Mouse (Mus musculus): ENCODE measurements around the gene Olfr632. TPM values are rescaled to one million over a fixed set of nuclear protein-coding genes. Genes with fewer than 3 reads are reported as not detected.
"Not testable (repeated sequence)": the region's sequence is repeated elsewhere in the genome, so short reads cannot be mapped to it uniquely, and the experiment has no call there.

Gene Olfr632
- polyA plus RNA-seq, 1 experiment from 2014 or later, result not detected

DNA sequence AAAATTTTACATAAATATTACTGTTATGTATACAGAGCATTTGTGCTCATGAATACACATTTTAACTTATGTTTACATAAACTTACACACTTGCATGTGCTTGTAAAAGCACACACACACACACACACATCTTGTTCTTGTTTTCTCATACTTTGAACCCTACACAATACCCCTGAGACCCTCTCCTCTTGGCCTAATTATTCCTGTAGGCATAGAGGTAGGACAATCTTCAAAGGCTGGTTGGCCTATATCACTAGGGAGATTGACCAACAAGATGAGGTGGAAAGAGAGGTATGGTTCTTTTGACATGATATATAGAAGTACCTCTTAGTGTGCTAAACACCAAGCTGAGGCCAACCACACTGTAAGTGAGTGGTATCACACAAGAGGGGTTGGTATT lies 10.0 kb downstream of the Olfr632 start, which contains the start of gene Olfr633:
Gene Olfr633 (plus strand): TSS at position 301 of the 400 bp plus-strand sequence.
- Histone ChIP-seq H3K9ac (ENCODE audit: low read depth, low read length) (no peak within 1 kb of the TSS), H3K4me3 (ENCODE audit: low read depth, low read length) (no peak within 1 kb of the TSS)

DNA sequence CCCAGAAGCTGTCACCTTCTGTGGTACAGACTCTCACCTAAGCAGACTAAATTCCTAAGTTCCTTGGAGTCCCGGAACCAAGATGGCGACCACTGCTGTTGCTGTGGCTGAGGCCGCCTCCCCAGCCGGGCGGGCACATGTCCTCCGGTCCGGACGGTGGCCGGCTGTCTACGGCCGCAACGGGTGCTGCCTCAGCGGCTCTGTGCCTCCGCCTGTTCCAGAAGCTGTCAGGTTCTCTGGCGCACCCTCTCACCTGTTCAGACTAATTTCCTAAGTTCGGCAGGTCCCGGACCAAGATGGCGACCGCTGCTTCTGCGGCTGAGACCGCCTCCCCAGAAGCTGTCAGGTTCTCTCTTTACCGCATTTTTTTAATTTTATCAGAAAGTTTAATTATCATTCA lies 32.7 kb downstream of the Olfr632 start:
- H3K36me3 ChIP-seq (ENCODE audit: control insufficient read depth, insufficient read depth, low read length); H3K27ac ChIP-seq (ENCODE audit: low read depth, low read length); DNase-seq (ENCODE audit: low spot score); H3K27me3 ChIP-seq (ENCODE audit: control insufficient read depth, insufficient read depth, low read length); H3K9ac ChIP-seq (ENCODE audit: low read depth, low read length); H3K4me1 ChIP-seq (replicated peaks; ENCODE audit: control insufficient read depth, insufficient read depth, low read length); H3K4me2 ChIP-seq (replicated peaks; ENCODE audit: low read depth, low read length); ATAC-seq (ENCODE audit: low FRiP score); H3K9me3 ChIP-seq (ENCODE audit: control insufficient read depth, low read length); H3K4me3 ChIP-seq (ENCODE audit: low read depth, low read length): not testable (repeated sequence)
- 93% methylated on average over 22 of the region's 22 CpGs for WGBS

More for the DNA sequence above, 10.0 kb downstream of the Olfr632 start, which contains the start of gene Olfr633:
- DNase-seq (ENCODE audit: low spot score) (no peak), ATAC-seq (ENCODE audit: low FRiP score) (no peak)
- Histone ChIP-seq H3K4me1 (replicated peaks; ENCODE audit: control insufficient read depth, insufficient read depth, low read length) (no peaks in the 10 kb centered on the region), H3K27ac (ENCODE audit: low read depth, low read length) (no peak within 1 kb of the TSS), H3K9me3 (ENCODE audit: control insufficient read depth, low read length) (no peaks in the 10 kb centered on the region), H3K36me3 (ENCODE audit: control insufficient read depth, insufficient read depth, low read length) (no peaks in the 10 kb centered on the region), H3K4me2 (replicated peaks; ENCODE audit: low read depth, low read length) (no peak within 1 kb of the TSS), H3K27me3 (ENCODE audit: control insufficient read depth, insufficient read depth, low read length) (no peaks in the 10 kb centered on the region)

DNA sequence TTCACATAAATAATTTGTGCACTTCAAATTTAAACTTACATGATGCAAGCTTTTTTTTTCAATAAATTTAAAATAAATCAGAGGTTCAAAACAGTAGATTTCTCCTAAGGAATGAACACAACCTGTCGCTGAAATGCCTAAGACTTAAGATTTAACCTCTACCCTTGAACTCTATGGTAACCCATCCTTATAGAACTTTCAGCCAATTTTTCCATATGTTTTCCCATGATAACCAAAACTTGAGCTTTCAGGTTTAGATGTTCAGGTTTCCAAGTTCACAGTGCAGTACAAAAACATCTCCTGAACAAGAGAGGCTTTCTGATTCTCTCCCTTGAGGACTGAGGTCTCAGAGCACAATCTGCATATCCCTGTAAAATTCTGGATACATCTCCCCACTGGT lies 36.7 kb downstream of the Olfr632 start, which contains the start of gene Olfr635:
Gene Olfr635 (plus strand): TSS at position 301 of the 400 bp plus-strand sequence.
- Histone ChIP-seq H3K4me2 (replicated peaks; ENCODE audit: low read depth, low read length) (no peak within 1 kb of the TSS), H3K27me3 (ENCODE audit: control insufficient read depth, insufficient read depth, low read length) (no peaks in the 10 kb centered on the region), H3K27ac (ENCODE audit: low read depth, low read length) (no peak within 1 kb of the TSS), H3K36me3 (ENCODE audit: control insufficient read depth, insufficient read depth, low read length) (no peaks in the 10 kb centered on the region), H3K4me1 (replicated peaks; ENCODE audit: control insufficient read depth, insufficient read depth, low read length) (no peaks in the 10 kb centered on the region), H3K9ac (ENCODE audit: low read depth, low read length) (no peak within 1 kb of the TSS), H3K9me3 (ENCODE audit: control insufficient read depth, low read length) (no peaks in the 10 kb centered on the region), H3K4me3 (ENCODE audit: low read depth, low read length) (no peak within 1 kb of the TSS)
- 85% methylated on average over 1 of the region's 1 CpGs for WGBS
- DNase-seq (ENCODE audit: low spot score), result no peak
- ATAC-seq (ENCODE audit: low FRiP score), result no peak

DNA sequence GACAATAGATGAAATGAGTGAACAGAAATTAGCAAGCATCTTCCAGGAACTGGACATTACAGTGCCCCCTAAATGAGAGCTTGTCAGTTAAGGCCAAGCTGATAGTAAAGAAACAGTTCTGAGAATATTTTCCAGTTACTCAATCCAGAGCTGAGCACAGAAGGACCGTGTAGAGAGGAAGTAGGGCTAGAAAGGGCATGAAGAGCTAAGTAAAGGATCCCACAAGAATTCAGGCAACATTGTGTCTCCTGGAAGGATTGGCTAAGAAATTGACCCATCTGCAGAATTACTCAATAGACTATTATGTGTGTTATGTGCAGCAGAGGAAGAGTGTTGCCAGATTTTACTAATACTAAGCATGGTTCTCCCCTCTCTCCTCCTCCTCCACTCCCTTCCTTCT lies 37.6 kb downstream of the Olfr632 start:
- no peak overlapping the region for H3K27ac ChIP-seq (ENCODE audit: low read depth, low read length)
- no peaks in the 10 kb centered on the region for H3K27me3 ChIP-seq (ENCODE audit: control insufficient read depth, insufficient read depth, low read length)
- H3K9me3 ChIP-seq (ENCODE audit: control insufficient read depth, low read length), result no peaks in the 10 kb centered on the region
- no peak overlapping the region for H3K4me2 ChIP-seq (replicated peaks; ENCODE audit: low read depth, low read length)
- DNase-seq (ENCODE audit: low spot score), result no peak
- H3K4me1 ChIP-seq (replicated peaks; ENCODE audit: control insufficient read depth, insufficient read depth, low read length), result no peaks in the 10 kb centered on the region
- 55% methylated on average over 1 of the region's 1 CpGs for WGBS
- H3K9ac ChIP-seq (ENCODE audit: low read depth, low read length), result no peak overlapping the region
- no peaks in the 10 kb centered on the region for H3K36me3 ChIP-seq (ENCODE audit: control insufficient read depth, insufficient read depth, low read length)
- H3K4me3 ChIP-seq (ENCODE audit: low read depth, low read length), result no peak overlapping the region
- no peak for ATAC-seq (ENCODE audit: low FRiP score)

Other genes starting within 250 kb of the Olfr632 start
- gene Olfr243, start 219.7 kb upstream of the Olfr632 start, polyA plus RNA-seq (2014; fragmentation: Nextera tagmentation; extraction: Ambion mirVana), result not detected in 2 replicates
- not detected in 2 replicates for gene Olfr628, start 204.0 kb upstream of the Olfr632 start, polyA plus RNA-seq (2014; fragmentation: Nextera tagmentation; extraction: Ambion mirVana)
- not detected in 2 replicates for gene Olfr629, start 189.4 kb upstream of the Olfr632 start, polyA plus RNA-seq (2014; fragmentation: Nextera tagmentation; extraction: Ambion mirVana)
- gene Olfr630, start 177.0 kb upstream of the Olfr632 start, polyA plus RNA-seq (2014; fragmentation: Nextera tagmentation; extraction: Ambion mirVana), result not detected in 2 replicates
- not detected in 2 replicates for gene Olfr69, start 162.8 kb upstream of the Olfr632 start, polyA plus RNA-seq (2014; fragmentation: Nextera tagmentation; extraction: Ambion mirVana)
- gene Olfr68, start 154.6 kb upstream of the Olfr632 start, polyA plus RNA-seq (2014; fragmentation: Nextera tagmentation; extraction: Ambion mirVana), result not detected in 2 replicates
- gene Olfr67, start 142.5 kb upstream of the Olfr632 start, polyA plus RNA-seq (2014; fragmentation: Nextera tagmentation; extraction: Ambion mirVana), result not detected in 2 replicates
- 658 and 732 TPM in 2 replicates for gene Hbb-bt, start 120.4 kb upstream of the Olfr632 start, polyA plus RNA-seq (2014; fragmentation: Nextera tagmentation; extraction: Ambion mirVana)
- 266 and 269 TPM in 2 replicates for gene Hbb-bs, start 106.3 kb upstream of the Olfr632 start, polyA plus RNA-seq (2014; fragmentation: Nextera tagmentation; extraction: Ambion mirVana)
- gene Hbb-bh2, start 93.8 kb upstream of the Olfr632 start, polyA plus RNA-seq (2014; fragmentation: Nextera tagmentation; extraction: Ambion mirVana), result not detected in 2 replicates
- gene Hbb-bh1, start 91.2 kb upstream of the Olfr632 start, polyA plus RNA-seq (2014; fragmentation: Nextera tagmentation; extraction: Ambion mirVana), result 2,447 and 2,531 TPM in 2 replicates
- gene Hbb-y, start 81.1 kb upstream of the Olfr632 start, polyA plus RNA-seq (2014; fragmentation: Nextera tagmentation; extraction: Ambion mirVana), result 10,698 and 10,834 TPM in 2 replicates
- not detected in 2 replicates for gene Olfr66, start 48.1 kb upstream of the Olfr632 start, polyA plus RNA-seq (2014; fragmentation: Nextera tagmentation; extraction: Ambion mirVana)
- not detected in 2 replicates for gene Olfr64, start 39.9 kb upstream of the Olfr632 start, polyA plus RNA-seq (2014; fragmentation: Nextera tagmentation; extraction: Ambion mirVana)
- not detected in 2 replicates for gene Olfr65, start 30.9 kb upstream of the Olfr632 start, polyA plus RNA-seq (2014; fragmentation: Nextera tagmentation; extraction: Ambion mirVana)
- gene Olfr631, start 5.5 kb upstream of the Olfr632 start, polyA plus RNA-seq (2014; fragmentation: Nextera tagmentation; extraction: Ambion mirVana), result not detected in 2 replicates
- gene Olfr633, start 10.1 kb downstream of the Olfr632 start, polyA plus RNA-seq (2014; fragmentation: Nextera tagmentation; extraction: Ambion mirVana), result not detected in 2 replicates
- gene Olfr635, start 36.8 kb downstream of the Olfr632 start, polyA plus RNA-seq (2014; fragmentation: Nextera tagmentation; extraction: Ambion mirVana), result not detected in 2 replicates
- gene Olfr638, start 64.4 kb downstream of the Olfr632 start, polyA plus RNA-seq (2014; fragmentation: Nextera tagmentation; extraction: Ambion mirVana), result not detected in 2 replicates
- 0.05 TPM in 1 of 2 replicates, not detected in the other for gene Olfr639, start 83.0 kb downstream of the Olfr632 start, polyA plus RNA-seq (2014; fragmentation: Nextera tagmentation; extraction: Ambion mirVana)
- gene Olfr640, start 91.2 kb downstream of the Olfr632 start, polyA plus RNA-seq (2014; fragmentation: Nextera tagmentation; extraction: Ambion mirVana), result not detected in 2 replicates
- gene Olfr641, start 101.1 kb downstream of the Olfr632 start, polyA plus RNA-seq (2014; fragmentation: Nextera tagmentation; extraction: Ambion mirVana), result not detected in 2 replicates
- not detected in 2 replicates for gene Olfr642, start 118.3 kb downstream of the Olfr632 start, polyA plus RNA-seq (2014; fragmentation: Nextera tagmentation; extraction: Ambion mirVana)
- gene 4930516K23Rik, start 127.1 kb downstream of the Olfr632 start, polyA plus RNA-seq (2014; fragmentation: Nextera tagmentation; extraction: Ambion mirVana), result not detected in 2 replicates
- not detected in 2 replicates for gene Olfr644, start 137.5 kb downstream of the Olfr632 start, polyA plus RNA-seq (2014; fragmentation: Nextera tagmentation; extraction: Ambion mirVana)
- not detected in 2 replicates for gene Olfr645, start 151.1 kb downstream of the Olfr632 start, polyA plus RNA-seq (2014; fragmentation: Nextera tagmentation; extraction: Ambion mirVana)
- gene Olfr646, start 170.5 kb downstream of the Olfr632 start, polyA plus RNA-seq (2014; fragmentation: Nextera tagmentation; extraction: Ambion mirVana), result not detected in 2 replicates
- gene Ubqln5, start 195.5 kb downstream of the Olfr632 start, polyA plus RNA-seq (2014; fragmentation: Nextera tagmentation; extraction: Ambion mirVana), result not detected in 2 replicates
- not detected in 2 replicates for gene Olfr643, start 203.1 kb downstream of the Olfr632 start, polyA plus RNA-seq (2014; fragmentation: Nextera tagmentation; extraction: Ambion mirVana)
- gene Ubqln3, start 208.9 kb downstream of the Olfr632 start, polyA plus RNA-seq (2014; fragmentation: Nextera tagmentation; extraction: Ambion mirVana), result not detected in 2 replicates
- not detected in 2 replicates for gene Ubqlnl, start 216.2 kb downstream of the Olfr632 start, polyA plus RNA-seq (2014; fragmentation: Nextera tagmentation; extraction: Ambion mirVana)
- gene Olfm5, start 230.5 kb downstream of the Olfr632 start, polyA plus RNA-seq (2014; fragmentation: Nextera tagmentation; extraction: Ambion mirVana), result not detected in 2 replicates
- 0.35 and 0.49 TPM in 2 replicates for gene Olfr648, start 249.0 kb downstream of the Olfr632 start, polyA plus RNA-seq (2014; fragmentation: Nextera tagmentation; extraction: Ambion mirVana)